Mouse (Mus musculus): Measurements from ENCODE around the gene Rps6kb1. TPM values are rescaled to one million over a fixed set of nuclear protein-coding genes. Genes with fewer than 3 reads are reported as not detected.

The Rps6kb1 gene
- polyA plus RNA-seq, 1 experiment = not detected

DNA sequence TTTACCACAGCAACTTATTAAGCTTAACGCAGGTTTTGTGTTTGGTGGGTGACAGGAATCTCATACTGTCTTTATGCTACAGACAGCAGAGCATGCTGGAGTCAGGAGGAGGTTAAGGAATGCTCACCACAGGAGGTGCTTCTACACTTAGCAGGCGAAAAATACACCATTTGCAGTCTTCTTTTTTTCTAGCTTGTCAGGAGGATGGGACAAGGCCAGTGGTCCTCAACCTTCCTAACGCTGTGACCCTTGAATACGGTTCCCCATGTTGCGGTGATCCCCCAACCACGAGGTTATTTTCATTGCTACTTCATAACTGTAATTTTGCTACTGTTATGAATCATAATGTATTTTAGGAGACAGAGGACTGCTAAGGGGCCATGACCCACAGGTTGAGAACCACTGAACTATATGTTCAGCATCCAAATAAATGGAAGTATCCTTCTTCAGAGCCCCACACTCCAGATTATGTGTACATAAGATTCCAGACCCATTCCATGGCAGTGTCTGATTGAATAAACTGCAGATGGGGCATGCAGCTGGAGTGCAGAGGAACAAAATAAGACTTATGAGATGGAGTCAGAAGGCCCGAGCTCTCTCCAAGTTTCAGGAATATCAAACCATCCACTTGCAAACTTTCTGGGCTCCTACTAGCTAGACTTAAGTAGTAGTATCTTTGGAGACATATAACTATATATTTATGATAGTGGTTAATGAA lies 38.1 kb upstream of the Rps6kb1 start:
- WGBS = 92% methylated on average over 7 of the region's 7 CpGs
- no peak for TF ChIP-seq POLR2A (IDR thresholded peaks at IDR 0.05; ENCODE audit: insufficient read depth, low read depth, low read length)
- no peak for TF ChIP-seq CTCF (IDR thresholded peaks at IDR 0.05; ENCODE audit: insufficient read depth, low read depth, low read length)
- Histone ChIP-seq H3K4me3 (ENCODE audit: insufficient read depth, low read depth, low read length) (no peak overlapping the region), H3K4me1 (ENCODE audit: control insufficient read depth, insufficient read depth, low read length) (peaks cover 8% of the 10 kb centered on the region; the same call in 1 of the 2 replicates), H3K27ac (ENCODE audit: insufficient read depth, low read depth, low read length) (no peak overlapping the region)

DNA sequence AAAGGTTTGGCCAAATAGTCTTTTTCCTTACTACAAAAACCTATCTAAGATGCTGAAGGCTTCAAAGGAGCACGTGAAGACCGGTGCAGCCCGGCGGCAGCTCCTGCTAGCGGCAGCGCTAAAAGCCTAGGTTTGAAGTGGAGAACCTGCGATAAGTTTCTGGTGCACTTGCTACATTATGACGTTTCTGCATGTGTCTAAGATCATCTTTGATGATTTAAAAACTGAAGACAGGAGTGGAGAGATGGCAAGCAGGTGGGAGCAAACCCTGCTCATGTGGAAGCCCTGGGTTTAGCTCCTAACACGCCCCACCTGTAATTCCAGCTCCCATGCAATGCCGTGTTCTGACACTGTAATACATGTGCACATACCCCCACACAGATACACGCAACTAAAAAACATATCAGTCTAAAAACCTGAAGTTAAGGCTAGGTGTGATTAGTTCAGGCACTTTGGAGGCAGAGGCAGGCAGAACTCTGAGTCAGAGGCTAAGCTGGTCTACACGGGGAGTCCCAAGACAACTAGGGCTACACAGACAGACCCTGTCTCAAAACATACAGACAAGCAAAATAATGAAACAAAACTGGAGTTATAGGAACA lies 37.4 kb upstream of the Rps6kb1 start:
- WGBS = 92% methylated on average over 12 of the region's 12 CpGs
- TF ChIP-seq CTCF (IDR thresholded peaks at IDR 0.05; ENCODE audit: insufficient read depth, low read depth, low read length) = no peak
- no peak for TF ChIP-seq POLR2A (IDR thresholded peaks at IDR 0.05; ENCODE audit: insufficient read depth, low read depth, low read length)
- peaks cover 4% of the 10 kb centered on the region; the same call in 1 of the 2 replicates for H3K4me1 ChIP-seq (ENCODE audit: control insufficient read depth, insufficient read depth, low read length)

DNA sequence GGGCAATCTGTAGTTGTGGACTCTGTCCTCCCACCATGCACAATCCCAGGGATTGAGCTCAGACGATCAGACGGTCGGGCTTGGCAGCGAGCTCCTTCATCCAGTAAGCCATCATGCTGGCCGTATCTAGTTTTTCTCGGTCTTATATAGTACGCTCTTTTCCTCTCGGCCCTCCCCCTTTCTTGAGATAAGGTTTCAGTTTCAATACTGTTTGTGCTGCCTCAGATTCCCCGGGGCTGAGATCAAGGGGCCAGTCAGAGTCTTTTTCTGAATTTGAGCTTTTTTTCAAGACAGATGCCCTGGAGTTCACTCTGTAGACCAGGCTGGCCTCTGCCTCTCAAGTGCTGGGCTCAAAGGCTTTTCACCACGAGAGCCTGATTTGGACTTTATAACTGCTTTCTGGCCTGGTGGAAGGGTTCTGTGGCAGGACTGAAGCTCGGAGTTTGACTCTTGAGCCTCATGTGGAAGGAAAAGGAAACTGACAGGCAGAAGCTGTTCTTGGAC lies 36.7 kb upstream of the Rps6kb1 start:
- Histone ChIP-seq H3K4me3 (ENCODE audit: insufficient read depth, low read depth, low read length) (no peak overlapping the region), H3K27ac (ENCODE audit: insufficient read depth, low read depth, low read length) (no peak overlapping the region), H3K4me1 (ENCODE audit: control insufficient read depth, insufficient read depth, low read length) (peaks cover 4% of the 10 kb centered on the region; the same call in 1 of the 2 replicates)
- TF ChIP-seq CTCF (IDR thresholded peaks at IDR 0.05; ENCODE audit: insufficient read depth, low read depth, low read length) (no peak), POLR2A (IDR thresholded peaks at IDR 0.05; ENCODE audit: insufficient read depth, low read depth, low read length) (no peak)
- WGBS = 74% methylated on average over 11 of the region's 11 CpGs

More for the DNA sequence above, 37.4 kb upstream of the Rps6kb1 start:
- no peak overlapping the region for H3K4me3 ChIP-seq (ENCODE audit: insufficient read depth, low read depth, low read length)
- H3K27ac ChIP-seq (ENCODE audit: insufficient read depth, low read depth, low read length) = no peak overlapping the region

DNA sequence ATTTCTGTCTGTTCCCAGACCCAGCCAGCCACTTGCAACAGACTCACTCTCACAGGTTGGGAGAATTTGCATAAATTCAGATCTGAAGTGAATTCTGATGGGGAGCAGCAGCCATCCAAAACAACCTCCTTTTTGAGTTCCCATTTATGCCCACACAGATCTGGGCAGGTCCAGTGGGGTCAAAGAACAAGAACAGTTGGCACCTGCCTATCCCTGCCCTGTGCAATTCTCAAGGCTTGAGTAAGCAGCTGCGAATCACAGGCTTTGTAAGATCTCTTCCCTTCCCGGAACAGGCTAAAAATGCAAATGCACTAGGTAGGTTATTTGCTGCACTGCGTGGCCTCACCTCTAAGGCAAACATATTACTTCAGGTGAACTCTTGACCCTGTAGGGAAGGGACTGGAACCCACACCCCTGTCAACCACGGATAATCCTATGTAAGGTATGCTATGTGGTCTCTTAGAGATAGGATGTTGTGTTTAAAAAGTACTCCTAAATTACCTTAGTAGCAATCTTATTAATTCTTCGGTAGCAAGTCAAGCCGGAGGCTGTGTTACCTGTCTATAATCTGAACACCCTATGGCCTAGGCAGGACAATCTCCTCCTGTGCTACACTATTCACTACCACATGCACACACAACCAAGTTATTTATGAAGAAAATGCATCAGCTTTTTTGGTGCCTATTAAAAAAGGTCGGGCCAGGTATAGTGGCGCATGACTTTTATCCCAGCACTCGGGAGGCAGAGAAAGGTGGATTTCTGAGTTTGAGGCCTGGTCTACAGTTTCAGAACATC lies 35.9 kb upstream of the Rps6kb1 start:
- TF ChIP-seq CTCF (IDR thresholded peaks at IDR 0.05; ENCODE audit: insufficient read depth, low read depth, low read length) (no peak), POLR2A (IDR thresholded peaks at IDR 0.05; ENCODE audit: insufficient read depth, low read depth, low read length) (no peak)
- 88% methylated on average over 9 of the region's 9 CpGs for WGBS
- Histone ChIP-seq H3K4me1 (ENCODE audit: control insufficient read depth, insufficient read depth, low read length) (peaks cover 4% of the 10 kb centered on the region; the same call in 1 of the 2 replicates), H3K27ac (ENCODE audit: insufficient read depth, low read depth, low read length) (no peak overlapping the region), H3K4me3 (ENCODE audit: insufficient read depth, low read depth, low read length) (no peak overlapping the region)

DNA sequence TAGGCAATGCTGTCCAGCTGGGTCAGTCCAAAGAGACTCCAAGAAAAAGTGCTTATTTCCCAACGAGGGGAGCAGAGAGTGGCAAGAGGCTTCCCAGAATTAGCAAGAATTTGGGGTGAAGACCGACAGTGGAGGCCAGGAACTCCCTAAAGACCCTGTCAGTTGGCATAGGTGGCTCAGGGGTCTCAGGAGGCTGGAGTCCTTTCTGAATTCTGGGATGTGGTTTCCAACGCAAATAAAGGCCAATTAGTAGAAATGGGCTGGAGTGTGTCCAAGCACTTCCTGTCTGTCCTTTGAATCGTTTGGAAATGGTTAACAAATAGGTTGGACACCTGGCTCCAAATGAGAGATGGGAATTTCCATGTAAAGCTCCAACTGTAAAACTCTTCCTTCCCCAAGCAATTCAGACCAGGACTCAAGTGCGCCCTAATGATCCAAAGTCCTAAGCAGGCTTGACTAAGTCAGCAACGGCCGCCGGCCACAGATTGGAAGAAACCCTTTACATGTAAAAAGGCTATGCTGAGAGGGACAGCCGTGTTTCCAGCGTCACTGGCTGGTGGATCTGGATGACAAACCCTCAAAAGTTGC lies 35.2 kb upstream of the Rps6kb1 start:
- TF ChIP-seq POLR2A (IDR thresholded peaks at IDR 0.05; ENCODE audit: insufficient read depth, low read depth, low read length) (no peak), CTCF (IDR thresholded peaks at IDR 0.05; ENCODE audit: insufficient read depth, low read depth, low read length) (no peak)
- no peak overlapping the region for H3K4me3 ChIP-seq (ENCODE audit: insufficient read depth, low read depth, low read length)
- WGBS = 65% methylated on average over 10 of the region's 10 CpGs
- H3K27ac ChIP-seq (ENCODE audit: insufficient read depth, low read depth, low read length) = no peak overlapping the region
- peaks cover 4% of the 10 kb centered on the region; the same call in 1 of the 2 replicates for H3K4me1 ChIP-seq (ENCODE audit: control insufficient read depth, insufficient read depth, low read length)

DNA sequence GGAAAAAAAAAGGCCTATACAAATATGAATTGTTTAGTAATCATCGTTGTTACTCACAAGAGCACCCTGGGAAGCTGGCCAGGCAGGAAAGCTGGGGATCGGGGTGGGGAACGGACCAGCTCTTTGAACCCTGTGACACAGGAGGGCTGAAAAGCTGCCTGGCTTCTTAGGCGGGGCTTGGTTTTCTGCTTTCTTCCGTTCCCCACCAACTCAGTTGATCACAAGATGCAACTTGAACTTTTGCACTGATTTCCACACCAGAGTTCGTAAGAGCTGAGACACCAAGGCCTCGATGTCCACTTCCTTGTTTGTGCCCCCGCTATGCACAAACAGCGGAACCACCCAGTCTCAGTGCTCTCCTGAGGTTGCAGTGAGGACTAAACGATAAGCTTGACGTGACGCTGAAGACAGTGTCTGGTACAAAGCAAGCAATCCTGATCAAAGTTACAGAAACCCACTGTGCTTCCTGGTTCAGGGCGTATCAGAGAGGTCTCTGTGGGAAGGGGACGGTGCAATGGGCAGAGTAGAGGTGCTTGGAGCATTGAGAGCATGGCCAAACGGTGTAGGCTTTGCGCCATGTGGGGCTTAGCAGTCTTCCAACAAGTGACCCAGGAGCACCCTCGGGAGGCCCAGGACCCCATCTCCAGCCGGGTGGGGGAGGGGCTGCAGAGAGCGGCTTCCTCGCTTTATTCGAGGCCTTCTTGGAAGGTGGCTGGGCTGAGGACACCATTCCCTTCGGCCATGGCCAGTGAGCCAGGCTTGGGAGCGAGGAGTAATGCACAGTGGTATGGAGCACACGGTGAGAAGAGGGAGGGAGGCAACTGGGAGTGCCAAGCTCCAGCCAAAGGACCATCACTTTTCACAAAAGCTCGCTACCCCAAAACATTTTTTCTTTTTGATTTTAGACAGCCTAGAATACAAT lies 34.5 kb upstream of the Rps6kb1 start:
- H3K4me3 ChIP-seq (ENCODE audit: insufficient read depth, low read depth, low read length) = no peak overlapping the region
- WGBS = 76% methylated on average over 25 of the region's 25 CpGs
- H3K4me1 ChIP-seq (ENCODE audit: control insufficient read depth, insufficient read depth, low read length) = peaks cover 4% of the 10 kb centered on the region; the same call in 1 of the 2 replicates
- TF ChIP-seq POLR2A (IDR thresholded peaks at IDR 0.05; ENCODE audit: insufficient read depth, low read depth, low read length) = no peak
- no peak overlapping the region for H3K27ac ChIP-seq (ENCODE audit: insufficient read depth, low read depth, low read length)

DNA sequence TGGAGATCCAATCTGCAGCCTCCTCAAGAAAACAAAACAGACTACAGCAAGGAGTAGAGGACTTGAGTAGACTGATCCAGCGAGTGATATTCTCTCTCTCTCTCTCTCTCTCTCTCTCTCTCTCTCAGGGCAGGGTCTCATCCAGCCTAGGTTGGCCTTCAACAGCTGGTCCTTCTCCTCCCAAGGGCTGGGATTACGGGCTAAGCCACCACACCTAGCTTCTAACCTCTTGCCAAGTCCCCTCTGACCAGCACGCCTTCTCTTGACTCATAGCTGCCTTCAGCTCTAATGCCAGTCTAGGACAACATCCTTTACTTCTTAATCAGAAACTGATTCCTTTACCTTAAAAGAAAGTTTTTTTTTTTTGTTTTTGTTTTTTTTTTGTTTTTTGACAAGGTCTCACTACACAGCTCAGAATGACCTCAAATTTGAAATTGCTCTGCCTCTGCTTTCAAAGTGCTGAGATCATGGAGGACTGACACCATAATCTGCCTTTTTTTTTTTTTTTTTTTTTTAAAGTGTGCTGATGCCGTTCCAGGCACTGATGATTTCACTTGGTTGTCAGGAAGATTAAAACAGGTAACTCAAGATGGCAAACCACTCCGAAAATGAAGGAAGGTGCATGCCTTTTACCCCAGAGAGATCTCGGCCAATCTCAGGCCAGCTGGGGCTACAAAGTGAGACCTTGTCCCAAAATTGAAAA lies 33.7 kb upstream of the Rps6kb1 start:
- no peak overlapping the region for H3K27ac ChIP-seq (ENCODE audit: insufficient read depth, low read depth, low read length)
- peaks cover 4% of the 10 kb centered on the region; the same call in 1 of the 2 replicates for H3K4me1 ChIP-seq (ENCODE audit: control insufficient read depth, insufficient read depth, low read length)
- 77% methylated on average over 6 of the region's 6 CpGs for WGBS
- TF ChIP-seq CTCF (IDR thresholded peaks at IDR 0.05; ENCODE audit: insufficient read depth, low read depth, low read length) (no peak), POLR2A (IDR thresholded peaks at IDR 0.05; ENCODE audit: insufficient read depth, low read depth, low read length) (no peak)
- H3K4me3 ChIP-seq (ENCODE audit: insufficient read depth, low read depth, low read length) = no peak overlapping the region
